Mouse (Mus musculus): ENCODE measurements around the gene Lcn9.
A peak's percentile ranks its signal among the peaks of the same experiment; 100 is the strongest.

Gene Lcn9

GRCm38 (mm10) chr2:25850330-25850729 lies 27.4 kb downstream of the Lcn9 start:
- peak; percentile 50 for DNase-seq (ENCODE audit: low spot score)

GRCm38 (mm10) chr2:25852626-25853025 lies 29.7 kb downstream of the Lcn9 start:
- no peak for DNase-seq (ENCODE audit: low spot score)

GRCm38 (mm10) chr2:25853998-25854397 lies 31.0 kb downstream of the Lcn9 start:
- DNase-seq (ENCODE audit: low spot score), result no peak

- DNase-seq (ENCODE audit: low spot score), result no peak
Measured at GRCm38 (mm10) chr2:25859891-25860290, 36.9 kb downstream of the Lcn9 start.

- no peak for DNase-seq (ENCODE audit: low spot score)
Measured at GRCm38 (mm10) chr2:25862038-25862437, 39.1 kb downstream of the Lcn9 start.

GRCm38 (mm10) chr2:25862696-25863270 lies 39.8 kb downstream of the Lcn9 start:
- no peak for DNase-seq (ENCODE audit: low spot score)

GRCm38 (mm10) chr2:25863337-25864131 lies 40.6 kb downstream of the Lcn9 start, which contains the start of gene Kcnt1:
Gene Kcnt1, plus strand, starts transcription at chr2:25863734.
- DNase-seq (ENCODE audit: low spot score), result peak; percentile 12

- no peak for DNase-seq (ENCODE audit: low spot score)
Measured at GRCm38 (mm10) chr2:25864230-25864629, 41.3 kb downstream of the Lcn9 start.

GRCm38 (mm10) chr2:25865412-25865811 lies 42.5 kb downstream of the Lcn9 start:
- no peak for DNase-seq (ENCODE audit: low spot score)

GRCm38 (mm10) chr2:25866656-25867055 lies 43.7 kb downstream of the Lcn9 start:
- DNase-seq (ENCODE audit: low spot score), result no peak

Data from urinary bladder, postnatal 25 days (tissue).